Comparison of ENCODE assay signal across 12 mouse cellular contexts in genomic region chr11:69778258-69778982, GRCm38 (mm10). TPM values are rescaled to one million over a fixed set of nuclear protein-coding genes. Genes with fewer than 3 reads are reported as not detected.
A peak's percentile ranks its signal among the peaks of the same experiment; 100 is the strongest.
DNase-seq lines count a peak whose midpoint lies in the region; ATAC-seq and TF ChIP-seq lines count a peak whose summit lies in the region.
"Had no signal": no experiment of that assay in that cellular context is flagged by ENCODE, and none has a peak within 500 bp of the region (broad histone marks: within the 10 kb centered on the region; RNA-seq: fewer than 3 reads in every experiment).

No protein-coding gene starts in this region.

- no peaks in the 10 kb centered on the region for H3K9me3 ChIP-seq in lung, embryonic 16.5 days (ENCODE audit: control insufficient read depth, low read length)
- no peaks in the 10 kb centered on the region for H3K9me3 ChIP-seq in embryonic facial prominence, embryonic 10.5 days
- no peaks in the 10 kb centered on the region for H3K9me3 ChIP-seq in stomach, postnatal 0 days (ENCODE audit: control insufficient read depth, low read length)
- no peaks in the 10 kb centered on the region for H3K9me3 ChIP-seq in forebrain, embryonic 15.5 days
- H3K9me3 ChIP-seq: hindbrain, embryonic 12.5 days; limb, embryonic 13.5 days; lung, embryonic 15.5 days; midbrain, embryonic 10.5 days had no signal

- 65% methylated on average over 23 of the region's 23 CpGs for WGBS in lung, embryonic 16.5 days
- 68% methylated on average over 23 of the region's 23 CpGs for WGBS in embryonic facial prominence, embryonic 10.5 days
- WGBS in stomach, postnatal 0 days, result 70% methylated on average over 23 of the region's 23 CpGs
- 71% methylated on average over 23 of the region's 23 CpGs for WGBS in forebrain, embryonic 15.5 days

- TF ChIP-seq CTCF in stomach, postnatal 0 days (IDR thresholded peaks at IDR 0.05; ENCODE audit: low read depth), result no peak

- no peak overlapping the region for H3K9ac ChIP-seq in lung, embryonic 16.5 days (ENCODE audit: low read length)
- H3K9ac ChIP-seq in stomach, postnatal 0 days (ENCODE audit: low read length), result no peak overlapping the region
- H3K9ac ChIP-seq in forebrain, embryonic 15.5 days (replicated peaks), result no peak overlapping the region
- H3K9ac ChIP-seq: hindbrain, embryonic 12.5 days; limb, embryonic 13.5 days; lung, embryonic 15.5 days had no signal

- TF ChIP-seq EP300 in stomach, postnatal 0 days (optimal IDR thresholded peaks at IDR 0.05), result no peak

- H3K4me3 ChIP-seq in lung, embryonic 16.5 days (ENCODE audit: low read length), result no peak overlapping the region
- H3K4me3 ChIP-seq in embryonic facial prominence, embryonic 10.5 days, result peak overlapping the region; percentile 17; the same call in 1 of the 2 replicates
- no peak overlapping the region for H3K4me3 ChIP-seq in stomach, postnatal 0 days (ENCODE audit: low read depth, low read length)
- no peak overlapping the region for H3K4me3 ChIP-seq in forebrain, embryonic 15.5 days
- H3K4me3 ChIP-seq: hindbrain, embryonic 12.5 days; limb, embryonic 13.5 days; lung, embryonic 15.5 days; midbrain, embryonic 10.5 days had no signal

- H3K36me3 ChIP-seq in lung, embryonic 16.5 days (ENCODE audit: control insufficient read depth, insufficient read depth, low read length), result 0 out of 2 replicates have a peak, but pooled peaks cover 4% of the 10 kb centered on the region
- H3K36me3 ChIP-seq in embryonic facial prominence, embryonic 10.5 days (replicated peaks), result peaks cover 15% of the 10 kb centered on the region; the same call in 1 of the 2 replicates
- H3K36me3 ChIP-seq in stomach, postnatal 0 days (ENCODE audit: control insufficient read depth, insufficient read depth, low read length), result no peaks in the 10 kb centered on the region; the same call in 1 of the 2 replicates
- H3K36me3 ChIP-seq in forebrain, embryonic 15.5 days, result peaks cover 8% of the 10 kb centered on the region

- intact Hi-C loops in heart, postnatal 25 days (cut with DNase I), result no loop called here

- H3K4me2 ChIP-seq in lung, embryonic 16.5 days (ENCODE audit: low read depth, low read length), result no peak overlapping the region
- H3K4me2 ChIP-seq in stomach, postnatal 0 days (replicated peaks; ENCODE audit: low read depth), result no peak overlapping the region
- no peak overlapping the region for H3K4me2 ChIP-seq in forebrain, embryonic 15.5 days (replicated peaks)
- H3K4me2 ChIP-seq: hindbrain, embryonic 12.5 days; limb, embryonic 13.5 days; lung, embryonic 15.5 days had no signal

- H3K27me3 ChIP-seq in lung, embryonic 16.5 days (ENCODE audit: control insufficient read depth, insufficient read depth, low read depth, low read length), result no peaks in the 10 kb centered on the region
- H3K27me3 ChIP-seq in embryonic facial prominence, embryonic 10.5 days (replicated peaks; ENCODE audit: low read depth, poor library complexity, severe bottlenecking), result peaks cover 64% of the 10 kb centered on the region
- H3K27me3 ChIP-seq in stomach, postnatal 0 days (ENCODE audit: control insufficient read depth, insufficient read depth, low read length), result no peaks in the 10 kb centered on the region
- H3K27me3 ChIP-seq in forebrain, embryonic 15.5 days, result no peaks in the 10 kb centered on the region
- H3K27me3 ChIP-seq: lung, embryonic 15.5 days had no signal

- H3K27ac ChIP-seq in lung, embryonic 16.5 days (ENCODE audit: low read length), result no peak overlapping the region
- H3K27ac ChIP-seq in embryonic facial prominence, embryonic 10.5 days (replicated peaks), result 0 out of 2 replicates have a peak overlapping the region, but pooled peaks have one; percentile 25
- no peak overlapping the region for H3K27ac ChIP-seq in stomach, postnatal 0 days (replicated peaks)
- H3K27ac ChIP-seq in forebrain, embryonic 15.5 days (replicated peaks), result no peak overlapping the region
- H3K27ac ChIP-seq: hindbrain, embryonic 12.5 days; limb, embryonic 13.5 days; lung, embryonic 15.5 days had no signal

- peak; percentile 35 for ATAC-seq in lung, embryonic 16.5 days (ENCODE audit: low read depth)
- ATAC-seq in stomach, postnatal 0 days (ENCODE audit: low FRiP score, low TSS enrichment), result peak; percentile 9; the same call in 1 of the 2 replicates
- no peak for ATAC-seq in forebrain, embryonic 15.5 days (replicated peaks)

- peaks cover 6% of the 10 kb centered on the region for H3K4me1 ChIP-seq in lung, embryonic 16.5 days (replicated peaks; ENCODE audit: control insufficient read depth, insufficient read depth, low read length)
- H3K4me1 ChIP-seq in embryonic facial prominence, embryonic 10.5 days, result peaks cover 20% of the 10 kb centered on the region
- no peaks in the 10 kb centered on the region for H3K4me1 ChIP-seq in stomach, postnatal 0 days (replicated peaks; ENCODE audit: control insufficient read depth, insufficient read depth)
- H3K4me1 ChIP-seq in forebrain, embryonic 15.5 days, result no peaks in the 10 kb centered on the region

- peak; percentile 43 for DNase-seq in heart, postnatal 4 days
- DNase-seq in heart, postnatal 25 days (ENCODE audit: low spot score), result no peak
- no peak for DNase-seq in lung, postnatal 10 days
- no peak for DNase-seq in embryonic facial prominence, embryonic 10.5 days (ENCODE audit: low spot score)
- DNase-seq in stomach, postnatal 0 days (ENCODE audit: low spot score), result no peak

RNA-seq across cellular contexts. Expression of gene Zbtb4, which starts 12.7 kb away (rescaled TPM):
- total RNA-seq in heart, postnatal 4 days (2021), result 10 to 100 TPM; 34.1 to 36.8 TPM
- total RNA-seq in heart, postnatal 25 days (2021), result 10 to 100 TPM; 33.3 to 39.6 TPM
- polyA plus RNA-seq in lung, embryonic 16.5 days (2015; fragmentation: Nextera tagmentation; extraction: Ambion mirVana), result 3.5 and 4.9 TPM in 2 replicates
- polyA plus RNA-seq in embryonic facial prominence, embryonic 10.5 days (2016; fragmentation: Nextera tagmentation; extraction: Ambion mirVana), result 0.55 and 1.0 TPM in 2 replicates
- 2.6 and 2.7 TPM in 2 replicates for polyA plus RNA-seq in stomach, postnatal 0 days (2015; fragmentation: Nextera tagmentation; extraction: Ambion mirVana)
- 2.8 and 3.2 TPM in 2 replicates for polyA plus RNA-seq in forebrain, embryonic 15.5 days (2015; fragmentation: Nextera tagmentation; extraction: Ambion mirVana)

RNA-seq across cellular contexts. Expression of gene Slc35g3, which starts 16.7 kb away (rescaled TPM):
- total RNA-seq in heart, postnatal 4 days (2021), result not detected
- not detected for total RNA-seq in heart, postnatal 25 days (2021)
- 0.36 and 0.64 TPM in 2 replicates for polyA plus RNA-seq in lung, embryonic 16.5 days (2015; fragmentation: Nextera tagmentation; extraction: Ambion mirVana)
- 0.12 TPM in 1 of 2 replicates, not detected in the other for polyA plus RNA-seq in embryonic facial prominence, embryonic 10.5 days (2016; fragmentation: Nextera tagmentation; extraction: Ambion mirVana)
- 0.11 TPM in 1 of 2 replicates, not detected in the other for polyA plus RNA-seq in stomach, postnatal 0 days (2015; fragmentation: Nextera tagmentation; extraction: Ambion mirVana)
- 0.28 and 0.56 TPM in 2 replicates for polyA plus RNA-seq in forebrain, embryonic 15.5 days (2015; fragmentation: Nextera tagmentation; extraction: Ambion mirVana)
- total RNA-seq: adrenal gland, adult 18-20 months had no signal
- polyA plus RNA-seq: limb, embryonic 13.5 days; midbrain, embryonic 10.5 days had no signal

RNA-seq across cellular contexts. Expression of gene Chrnb1, which starts 17.3 kb away (rescaled TPM):
- total RNA-seq in heart, postnatal 4 days (2021), result 1 to 10 TPM; 3.1 to 5.1 TPM
- 1 to 10 TPM; 4.8 to 5.0 TPM for total RNA-seq in heart, postnatal 25 days (2021)
- polyA plus RNA-seq in lung, embryonic 16.5 days (2015; fragmentation: Nextera tagmentation; extraction: Ambion mirVana), result 18.6 and 20.7 TPM in 2 replicates
- 1.4 and 2.3 TPM in 2 replicates for polyA plus RNA-seq in embryonic facial prominence, embryonic 10.5 days (2016; fragmentation: Nextera tagmentation; extraction: Ambion mirVana)
- polyA plus RNA-seq in stomach, postnatal 0 days (2015; fragmentation: Nextera tagmentation; extraction: Ambion mirVana), result 4.3 and 5.0 TPM in 2 replicates
- polyA plus RNA-seq in forebrain, embryonic 15.5 days (2015; fragmentation: Nextera tagmentation; extraction: Ambion mirVana), result 1.2 and 1.4 TPM in 2 replicates

RNA-seq across cellular contexts. Expression of gene Polr2a, which starts 20.0 kb away (rescaled TPM):
- 10 to 100 TPM; 53.7 TPM for total RNA-seq in heart, postnatal 4 days (2021)
- 10 to 100 TPM; 28.6 to 30.4 TPM for total RNA-seq in heart, postnatal 25 days (2021)
- 24.1 and 25.3 TPM in 2 replicates for polyA plus RNA-seq in lung, embryonic 16.5 days (2015; fragmentation: Nextera tagmentation; extraction: Ambion mirVana)
- 31.3 and 34.9 TPM in 2 replicates for polyA plus RNA-seq in embryonic facial prominence, embryonic 10.5 days (2016; fragmentation: Nextera tagmentation; extraction: Ambion mirVana)
- polyA plus RNA-seq in stomach, postnatal 0 days (2015; fragmentation: Nextera tagmentation; extraction: Ambion mirVana), result 7.9 and 9.0 TPM in 2 replicates
- polyA plus RNA-seq in forebrain, embryonic 15.5 days (2015; fragmentation: Nextera tagmentation; extraction: Ambion mirVana), result 17.5 and 19.2 TPM in 2 replicates

RNA-seq across cellular contexts. Expression of gene Fgf11, which starts 23.2 kb away (rescaled TPM):
- 1 to 10 TPM; 3.1 to 3.7 TPM for total RNA-seq in heart, postnatal 4 days (2021)
- 1 to 10 TPM; 2.2 to 2.4 TPM for total RNA-seq in heart, postnatal 25 days (2021)
- polyA plus RNA-seq in lung, embryonic 16.5 days (2015; fragmentation: Nextera tagmentation; extraction: Ambion mirVana), result 1.0 and 1.7 TPM in 2 replicates
- polyA plus RNA-seq in embryonic facial prominence, embryonic 10.5 days (2016; fragmentation: Nextera tagmentation; extraction: Ambion mirVana), result 0.91 and 0.93 TPM in 2 replicates
- polyA plus RNA-seq in stomach, postnatal 0 days (2015; fragmentation: Nextera tagmentation; extraction: Ambion mirVana), result 0.67 and 0.90 TPM in 2 replicates
- 6.2 and 6.7 TPM in 2 replicates for polyA plus RNA-seq in forebrain, embryonic 15.5 days (2015; fragmentation: Nextera tagmentation; extraction: Ambion mirVana)
